Mouse (Mus musculus): ENCODE data around the gene Dglucy.

The Dglucy gene

DNA sequence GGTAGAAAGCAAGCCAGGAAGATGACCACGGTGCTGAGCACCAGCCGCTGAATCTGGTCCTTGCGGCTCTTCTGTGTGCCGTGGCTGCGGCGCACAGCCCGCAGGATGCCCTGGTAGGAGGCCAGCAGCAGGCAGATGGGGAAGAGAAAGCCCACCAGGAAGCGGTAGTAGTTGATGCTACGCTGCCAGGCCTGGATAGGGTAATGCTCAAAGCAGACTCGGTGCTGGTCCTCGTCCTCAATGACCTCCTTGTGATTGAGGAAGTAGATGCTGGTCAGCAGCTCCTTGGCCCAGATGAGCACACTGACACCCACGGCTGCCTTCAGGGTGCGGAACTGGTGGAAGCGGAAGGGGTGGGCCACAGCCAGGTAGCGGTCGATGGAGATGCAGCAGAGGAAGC, 99.7 kb downstream of the Dglucy start:
- DNase-seq (ENCODE audit: low read depth), result no peak

DNA sequence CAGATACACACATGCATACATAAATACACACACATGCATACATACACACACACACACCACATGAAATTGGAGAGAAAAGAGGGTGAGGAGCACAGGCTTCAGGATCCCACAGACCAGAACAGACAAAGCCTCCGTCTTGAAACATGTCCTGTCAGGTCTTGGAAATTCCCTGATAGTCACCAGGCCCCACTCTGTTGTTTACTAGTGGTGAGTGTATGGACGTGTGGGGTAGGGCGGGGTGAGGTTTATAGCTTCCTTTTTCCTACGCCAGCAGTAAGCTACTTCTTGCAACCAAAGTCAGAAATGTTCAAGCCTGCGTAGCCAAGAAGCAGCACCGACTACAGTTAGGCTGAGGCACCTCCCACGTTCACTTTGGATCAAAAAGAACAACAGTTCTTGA, 104.3 kb downstream of the Dglucy start:
- DNase-seq (ENCODE audit: low read depth), result no peak

DNA sequence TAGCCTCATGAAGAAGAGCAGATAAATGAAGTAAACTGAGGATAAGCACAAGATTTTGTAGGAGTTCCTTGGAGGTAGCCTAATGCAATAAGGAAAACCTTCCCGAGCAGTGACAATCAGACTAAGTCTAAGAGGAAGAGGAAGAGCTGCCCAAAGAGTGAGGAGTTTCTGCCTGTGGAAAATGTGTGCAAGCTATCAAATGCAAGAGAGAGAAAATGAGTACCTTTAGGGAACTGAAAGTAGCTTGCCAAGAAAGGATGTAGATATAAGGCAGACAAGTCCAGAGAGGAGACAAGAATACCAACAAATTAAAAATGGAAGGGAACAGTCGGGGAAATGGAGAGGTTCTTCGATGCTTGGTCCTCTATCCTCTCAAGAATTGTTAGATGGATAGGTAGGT, 106.7 kb downstream of the Dglucy start:
- no peak for DNase-seq (ENCODE audit: low read depth)

DNA sequence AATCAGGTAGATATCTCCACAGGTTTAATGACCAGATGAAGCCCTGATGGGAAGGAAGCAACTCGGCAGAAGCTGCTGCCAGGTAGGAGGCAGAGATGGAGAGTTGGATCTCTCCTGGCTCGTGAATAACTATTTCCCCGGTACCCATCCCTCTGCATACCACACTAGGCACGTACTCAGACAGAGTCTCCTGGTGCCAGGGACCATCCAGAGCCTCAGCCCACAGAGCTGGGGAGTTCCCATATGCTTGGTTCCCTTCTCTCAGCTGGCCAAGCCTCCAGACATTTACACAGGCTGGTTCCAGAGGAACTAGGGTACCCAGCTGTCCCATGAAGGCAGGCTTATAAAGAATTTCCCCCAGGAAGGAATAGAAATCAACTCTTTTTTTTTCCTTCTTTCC, 108.0 kb downstream of the Dglucy start:
- DNase-seq (ENCODE audit: low read depth), result no peak

- DNase-seq (ENCODE audit: low read depth), result peak; percentile 44
Measured at GRCm38 (mm10) chr12:100887801-100888258, 109.0 kb downstream of the Dglucy start.

- no peak for DNase-seq (ENCODE audit: low read depth)
Measured at GRCm38 (mm10) chr12:100890548-100890947, 111.7 kb downstream of the Dglucy start.

- DNase-seq (ENCODE audit: low read depth), result no peak
Measured at GRCm38 (mm10) chr12:100895504-100895903, 116.6 kb downstream of the Dglucy start.

GRCm38 (mm10) chr12:100896661-100897060, 117.8 kb downstream of the Dglucy start:
- no peak for DNase-seq (ENCODE audit: low read depth)

DNA sequence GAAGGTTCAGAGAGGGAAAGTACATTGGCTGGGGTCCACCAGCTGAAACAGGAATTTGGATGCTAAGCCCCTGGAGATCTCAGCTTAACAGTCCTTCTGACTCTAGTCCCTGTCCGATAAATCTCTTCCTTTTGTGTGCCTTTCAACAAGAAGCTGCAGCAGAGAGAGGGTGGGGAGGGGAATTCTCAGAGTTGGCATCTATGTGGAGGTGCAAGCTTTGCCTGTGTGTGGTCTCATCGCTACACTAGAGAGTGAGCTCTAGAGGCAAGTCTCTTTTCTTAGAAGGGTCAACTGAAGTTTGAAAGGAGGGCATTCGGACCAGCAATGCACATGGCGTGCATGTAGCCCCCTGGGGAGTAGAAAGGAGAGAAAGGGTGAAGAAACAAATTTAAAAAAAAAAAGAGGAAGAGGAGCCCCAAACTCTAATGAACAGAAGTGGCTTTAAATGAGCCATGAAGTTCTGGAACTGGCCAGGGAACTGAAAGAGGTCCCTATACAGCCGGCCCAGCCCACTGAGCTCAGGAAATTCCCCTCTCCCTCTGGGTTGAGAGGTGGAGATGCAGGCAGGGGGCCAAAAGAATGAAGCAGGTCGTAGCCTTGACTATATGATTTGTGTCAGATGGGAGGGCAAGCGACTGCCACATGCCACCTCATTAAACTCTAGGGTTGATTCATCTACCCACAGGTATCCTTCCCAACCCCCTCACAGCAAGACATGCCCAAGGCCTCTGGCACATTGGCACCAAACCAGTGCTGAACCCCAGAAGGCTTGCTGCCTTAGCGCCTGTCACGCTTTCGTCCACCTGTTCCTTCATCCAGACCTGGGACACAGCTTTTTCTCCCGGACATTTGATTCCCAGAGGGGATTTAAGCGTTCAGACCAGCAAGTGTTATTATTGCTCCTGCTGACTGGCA, 119.1 kb downstream of the Dglucy start:
- no peak for DNase-seq (ENCODE audit: low read depth)

DNA sequence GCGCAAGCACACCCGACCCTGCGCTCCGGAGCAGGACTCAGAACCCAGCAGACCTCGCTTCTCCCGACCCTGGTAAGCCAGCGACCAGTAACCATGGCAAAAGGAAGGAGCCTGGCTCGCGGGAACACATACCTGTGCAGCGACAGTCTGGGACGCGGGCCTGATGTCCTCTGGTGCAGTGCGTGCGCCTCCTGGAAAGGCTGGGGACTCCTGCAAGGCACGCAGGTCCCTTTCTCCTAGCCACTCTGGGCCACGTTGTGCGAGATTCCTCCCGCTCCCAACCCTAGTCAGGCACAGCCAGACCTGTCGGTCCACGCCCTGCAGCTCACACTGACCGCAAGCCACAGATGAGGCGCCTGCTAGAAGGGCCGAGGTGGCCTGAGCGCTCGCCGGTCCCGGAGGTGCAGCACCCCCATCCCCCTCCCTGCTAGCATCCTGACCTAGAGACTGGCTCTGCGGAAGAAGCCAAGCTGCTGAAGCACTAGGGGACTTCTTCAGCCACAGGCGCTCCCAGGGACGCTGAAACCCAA, 120.3 kb downstream of the Dglucy start:
- DNase-seq (ENCODE audit: low read depth), result no peak

GRCm38 (mm10) chr12:100900901-100901300, 122.0 kb downstream of the Dglucy start:
- DNase-seq (ENCODE audit: low read depth), result no peak

GRCm38 (mm10) chr12:100901386-100901785, 122.5 kb downstream of the Dglucy start:
- no peak for DNase-seq (ENCODE audit: low read depth)

DNA sequence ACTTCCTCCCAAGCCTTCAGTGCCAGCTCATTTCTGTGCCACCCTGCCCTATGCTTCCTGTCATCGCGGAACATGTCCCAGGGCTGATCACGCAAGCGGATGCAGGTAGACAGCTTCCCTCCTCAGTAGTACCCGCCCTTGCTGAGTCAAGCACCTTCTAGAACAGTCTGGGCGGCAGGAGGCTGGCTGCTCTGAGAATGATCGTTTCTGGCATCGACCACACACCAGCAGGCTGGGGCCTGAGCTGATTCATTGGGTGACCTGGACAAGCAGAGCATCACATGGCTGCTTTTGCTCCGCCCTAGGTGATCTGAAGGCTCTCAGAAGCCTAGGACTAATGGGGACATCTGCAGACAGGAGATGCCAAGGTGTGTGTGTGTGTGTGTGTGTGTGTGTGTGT, 124.9 kb downstream of the Dglucy start:
- DNase-seq (ENCODE audit: low read depth), result no peak

- DNase-seq (ENCODE audit: low read depth), result no peak
Measured at GRCm38 (mm10) chr12:100906861-100907260, 128.0 kb downstream of the Dglucy start.

DNA sequence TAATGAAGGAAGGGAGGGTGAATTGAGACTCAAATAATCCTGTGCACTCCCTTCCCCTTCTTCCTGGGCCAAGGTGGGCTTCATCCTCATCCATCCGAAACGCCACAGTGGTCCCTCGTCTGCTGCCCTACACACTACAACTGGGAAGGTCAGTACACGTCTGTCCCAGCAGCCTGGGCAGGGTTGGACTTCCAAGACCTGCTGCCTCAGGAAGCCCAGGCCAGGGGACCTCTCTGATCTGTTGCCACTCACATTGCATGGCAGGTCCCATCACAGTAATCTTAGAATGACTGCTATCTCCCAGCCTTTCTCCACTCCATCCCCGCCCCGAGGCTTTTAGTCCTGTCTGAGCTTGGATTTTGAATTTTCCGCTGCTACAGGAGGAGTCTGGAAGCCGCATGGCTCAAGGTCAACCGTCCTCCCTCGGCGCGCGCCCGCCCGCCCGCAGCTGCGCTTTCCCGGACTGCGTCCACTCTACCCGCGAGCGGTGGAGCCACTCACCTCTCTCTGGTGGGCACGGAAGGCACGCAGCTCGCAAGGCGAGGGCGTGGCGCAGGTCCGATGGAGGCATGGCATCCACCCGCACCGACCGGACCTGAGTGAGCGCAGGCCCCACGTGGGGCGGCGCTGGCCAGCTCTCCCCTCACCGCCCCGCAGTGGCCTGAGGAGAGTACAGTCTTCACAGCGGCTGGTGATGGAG, 128.9 kb downstream of the Dglucy start, which contains the start of gene Gpr68:
Gene Gpr68, minus strand, starts transcription at position 601 of the 700 bp plus-strand sequence.
- DNase-seq (ENCODE audit: low read depth), result no peak

DNA sequence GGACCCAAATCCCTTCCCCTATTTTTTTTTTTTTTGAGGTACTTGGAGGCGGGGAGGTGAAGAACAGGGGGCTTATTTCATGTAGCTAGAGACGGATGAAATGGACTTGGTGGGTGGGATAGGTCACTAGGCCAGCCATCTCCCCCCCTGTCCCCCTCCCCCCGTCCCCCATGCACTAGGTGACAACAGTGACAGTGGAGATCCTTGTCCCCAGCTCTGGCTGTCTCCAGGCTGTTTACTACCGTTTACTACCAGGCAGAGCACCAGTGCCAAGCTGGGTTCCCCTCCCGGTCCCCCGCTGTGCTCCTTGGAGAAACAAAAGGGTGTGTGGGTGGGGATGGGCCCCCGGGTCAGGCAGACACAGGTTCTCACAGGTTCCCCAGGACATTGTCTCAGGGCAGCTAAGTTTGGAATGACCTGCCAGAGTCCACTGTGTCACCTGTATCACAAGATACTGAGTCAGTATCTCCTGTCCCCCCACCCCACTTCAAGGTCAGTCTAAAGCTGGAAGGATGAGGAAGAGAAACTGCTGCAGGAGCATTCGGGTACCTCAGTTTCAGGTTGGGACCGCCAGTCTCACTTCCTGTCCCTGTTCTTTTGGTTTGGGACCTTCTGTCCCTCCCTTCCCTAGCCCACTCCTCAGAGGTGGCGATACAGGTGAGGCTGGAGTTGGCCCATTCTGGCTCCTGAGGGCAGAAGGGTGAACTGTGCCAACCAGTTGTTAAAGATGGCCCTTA, 129.6 kb downstream of the Dglucy start:
- DNase-seq (ENCODE audit: low read depth), result no peak

DNA sequence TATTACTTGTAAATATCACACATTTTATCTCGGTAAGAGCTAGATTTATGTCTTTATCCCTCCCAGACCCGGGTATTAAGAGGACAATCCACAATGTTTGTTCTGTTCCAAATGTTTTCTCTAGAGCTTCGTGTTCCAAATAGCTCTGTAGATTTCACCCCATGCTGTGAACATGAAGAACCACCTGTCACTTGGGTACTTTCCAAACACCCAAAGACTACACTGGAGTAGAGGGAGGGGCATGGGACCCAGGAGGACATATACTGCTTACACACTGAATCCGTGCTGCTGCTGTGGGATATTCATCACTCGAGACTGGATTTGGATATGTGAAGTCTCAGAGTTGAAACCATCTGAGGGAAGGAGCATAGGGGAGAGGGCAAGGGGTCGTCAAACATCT, 130.9 kb downstream of the Dglucy start:
- DNase-seq (ENCODE audit: low read depth), result no peak

GRCm38 (mm10) chr12:100910731-100911130, 131.9 kb downstream of the Dglucy start:
- DNase-seq (ENCODE audit: low read depth), result no peak

DNA sequence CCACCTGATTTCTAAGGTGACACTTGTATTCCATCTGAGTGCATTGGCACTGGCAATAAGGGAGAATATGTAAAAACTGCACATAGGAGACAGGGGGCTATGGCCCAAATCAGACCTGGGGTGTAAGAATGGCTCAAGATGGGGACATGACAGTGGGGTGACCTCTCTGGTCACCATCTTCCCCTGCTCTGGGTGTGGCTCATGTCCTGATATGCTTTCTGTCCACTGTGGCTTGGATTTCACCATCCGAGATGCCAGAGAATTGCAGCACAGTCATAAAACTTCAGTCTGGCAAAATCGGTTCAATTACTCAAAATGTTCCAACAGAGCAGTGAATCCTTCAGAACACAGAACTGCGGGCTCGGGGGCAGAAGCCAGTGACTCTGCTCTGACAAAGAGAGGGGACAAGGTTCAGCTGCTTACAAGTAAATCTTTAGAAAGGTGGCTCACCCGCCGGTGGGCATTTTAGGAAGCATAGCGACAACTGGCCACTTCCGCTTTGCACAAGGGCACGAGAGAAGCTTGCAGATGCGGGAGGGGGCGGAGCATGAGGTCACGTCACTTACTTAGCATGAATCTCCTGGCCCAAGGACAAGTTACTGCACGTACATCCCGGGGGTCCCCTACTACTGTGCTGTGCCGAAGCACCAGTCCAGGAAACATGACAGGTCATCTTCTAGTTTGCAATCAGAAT, 145.9 kb downstream of the Dglucy start:
- DNase-seq (ENCODE audit: low read depth), result no peak

GRCm38 (mm10) chr12:100925644-100926619, 147.1 kb downstream of the Dglucy start:
- DNase-seq (ENCODE audit: low read depth), result peak; percentile 35
